Mouse (Mus musculus) heart, postnatal 0 days (tissue): ENCODE measurements at regions not wholly inside any gene's neighbourhood (a gene's known extent, or its start where the extent isn't known, plus 50 kb on each side); places are given as distances from the start of the nearest gene placed in this dataset.

Source experiments
- ATAC-seq: fragments of 200-750 bp; cut with Nextera tagmentation; 2 replicates; pipeline ENCODE4 v1.8.0; 2017; ENCODE audit warnings: low read depth, moderate number of reproducible peaks, moderate library complexity; ENCODE audit not compliant: insufficient read depth
- DNase-seq: peaks from one replicate; pipeline ENCODE4 v3.0.0-alpha.2; 2016; ENCODE audit warnings: low spot score
- H3K27ac ChIP-seq: fragments of 300-500 bp; sonication (generic); 2 replicates; pipeline ENCODE4 v1.5.1; 2014; ENCODE audit warnings: low read depth, mild to moderate bottlenecking
- H3K27me3 ChIP-seq: fragments of 300-500 bp; sonication (generic); 2 replicates; pipeline ENCODE4 v1.6.1; 2014; ENCODE audit warnings: low read length, mixed read lengths; ENCODE audit not compliant: control insufficient read depth, insufficient read depth
- H3K36me3 ChIP-seq: fragments of 300-500 bp; sonication (generic); replicated peaks from 2 replicates; pipeline ENCODE4 v1.6.1; 2014; ENCODE audit warnings: low read length, mixed read lengths; ENCODE audit not compliant: control insufficient read depth, insufficient read depth
- H3K4me1 ChIP-seq: fragments of 300-500 bp; sonication (generic); 2 replicates; pipeline ENCODE4 v1.6.1; 2014; ENCODE audit warnings: antibody characterized with exemption; ENCODE audit not compliant: control insufficient read depth, insufficient read depth
- H3K4me2 ChIP-seq: fragments of 300-500 bp; sonication (generic); 2 replicates; pipeline ENCODE4 v1.6.1; 2014; ENCODE audit warnings: low read depth, mild to moderate bottlenecking, low read length, moderate library complexity
- H3K4me3 ChIP-seq: fragments of 300-500 bp; sonication (generic); 2 replicates; pipeline ENCODE4 v1.5.1; 2014; ENCODE audit warnings: low read depth, low read length
- H3K9ac ChIP-seq: fragments of 300-500 bp; sonication (generic); replicated peaks from 2 replicates; pipeline ENCODE4 v1.6.1; 2014; ENCODE audit warnings: low read depth, low read length, mixed read lengths
- H3K9me3 ChIP-seq: fragments of 300-500 bp; sonication (generic); replicated peaks from 2 replicates; pipeline ENCODE4 v1.6.1; 2016; ENCODE audit warnings: low read length; ENCODE audit not compliant: control insufficient read depth
- CTCF ChIP-seq: IDR thresholded peaks from 2 replicates; pipeline ENCODE4 v1.5.1; 2016; ENCODE audit warnings: antibody characterized with exemption, control low read depth, low read depth
- EP300 ChIP-seq: IDR thresholded peaks from 2 replicates; pipeline ENCODE4 v1.6.1; 2016; ENCODE audit warnings: antibody characterized with exemption, low read depth
- WGBS: fragments of 180-500 bp; shearing (Covaris S2); extraction: QIAGEN DNeasy Blood & Tissue Kit; methylation state at CpG from one replicate; pipeline ENCODE4 v1.1.7; 2014; 5-methylcytosine and 5-hydroxymethylcytosine counted together

DNA sequence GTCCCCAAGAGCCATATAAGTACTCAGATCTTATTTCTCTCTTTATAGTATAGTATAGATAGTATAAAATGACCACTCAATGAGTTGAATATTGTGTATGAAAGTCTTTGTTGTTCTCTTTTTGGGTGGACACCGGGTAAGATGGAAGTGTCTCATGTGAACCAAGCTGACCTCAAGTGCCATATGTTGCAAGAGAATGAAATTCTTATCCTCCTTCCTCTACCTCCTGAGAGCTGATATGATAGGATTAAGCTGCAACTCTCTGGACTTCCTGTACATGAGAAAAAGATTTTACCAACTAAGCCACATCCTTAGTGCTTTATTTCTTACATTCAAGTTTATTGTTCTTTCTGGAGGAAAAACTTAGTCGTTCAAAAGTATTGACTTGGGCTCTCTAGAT is 91.3 kb upstream of the Itgb1 start:
- TF ChIP-seq CTCF (no peak), EP300 (no peak)
- no peak overlapping the region for H3K9ac ChIP-seq
- WGBS = 68% methylated on average over 2 of the region's 2 CpGs
- DNase-seq (no peak), ATAC-seq (no peak)
- H3K4me1 ChIP-seq = peaks cover 14% of the 10 kb centered on the region
- H3K27ac ChIP-seq = no peak overlapping the region
- no peak overlapping the region for H3K4me2 ChIP-seq
- no peaks in the 10 kb centered on the region for H3K27me3 ChIP-seq
- no peak overlapping the region for H3K4me3 ChIP-seq
- no peaks in the 10 kb centered on the region for H3K36me3 ChIP-seq
- H3K9me3 ChIP-seq = no peaks in the 10 kb centered on the region

DNA sequence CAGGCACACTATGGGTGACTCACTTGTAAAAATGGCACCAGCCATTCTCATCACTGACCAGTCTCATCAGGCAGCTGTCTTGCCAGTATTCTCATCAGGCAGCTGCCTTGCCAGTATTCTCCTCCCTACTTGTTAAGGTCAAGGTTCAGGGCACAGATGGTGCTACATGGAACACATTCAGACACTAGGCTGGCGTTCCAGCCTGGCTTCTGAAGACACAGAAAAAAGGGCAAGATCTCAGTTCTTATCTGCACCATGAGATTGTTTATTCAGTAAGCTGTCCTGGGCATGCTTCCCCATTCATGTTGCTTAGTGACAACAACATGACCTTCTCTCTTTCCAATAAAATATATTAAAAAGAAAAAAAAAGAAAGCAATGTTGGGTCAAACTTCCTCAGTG is 90.7 kb upstream of the Itgb1 start:
- Histone ChIP-seq H3K4me2 (no peak overlapping the region), H3K9me3 (no peaks in the 10 kb centered on the region), H3K9ac (no peak overlapping the region), H3K27me3 (no peaks in the 10 kb centered on the region), H3K4me1 (peaks cover 14% of the 10 kb centered on the region), H3K27ac (peak overlapping the region; percentile 30; the same call in 1 of the 2 replicates), H3K4me3 (no peak overlapping the region), H3K36me3 (no peaks in the 10 kb centered on the region)
- ATAC-seq (no peak; the same call in 1 of the 2 replicates), DNase-seq (no peak)
- TF ChIP-seq EP300 (no peak), CTCF (no peak)
- 47% methylated on average over 1 of the region's 1 CpGs for WGBS

DNA sequence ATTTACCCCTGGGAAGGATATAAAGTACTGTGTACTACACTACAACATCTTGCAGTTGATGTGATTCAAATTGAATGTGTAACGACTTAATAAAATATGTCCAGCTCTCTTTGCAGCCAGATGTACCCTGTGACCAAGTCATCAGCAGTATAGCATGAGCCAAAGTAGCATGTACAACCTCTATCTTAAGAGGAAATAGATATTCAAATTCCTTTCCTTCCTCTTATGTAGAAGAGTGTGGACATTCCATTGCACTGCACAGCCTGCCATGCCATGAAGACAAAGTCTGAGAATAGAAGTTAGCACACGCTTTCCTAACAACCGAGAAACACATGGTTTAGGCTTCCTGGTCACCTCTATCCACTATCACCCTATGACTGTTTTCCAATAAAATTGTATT is 79.9 kb upstream of the Itgb1 start:
- Histone ChIP-seq H3K9ac (no peak overlapping the region), H3K9me3 (no peaks in the 10 kb centered on the region), H3K4me3 (no peak overlapping the region), H3K27ac (peak overlapping the region; percentile 70), H3K27me3 (no peaks in the 10 kb centered on the region), H3K4me2 (no peak overlapping the region), H3K36me3 (no peaks in the 10 kb centered on the region), H3K4me1 (peaks cover 21% of the 10 kb centered on the region; the same call in 1 of the 2 replicates)
- TF ChIP-seq CTCF (no peak), EP300 (no peak)
- 22% methylated on average over 3 of the region's 3 CpGs for WGBS
- DNase-seq (peak; percentile 62), ATAC-seq (peak; percentile 90)

DNA sequence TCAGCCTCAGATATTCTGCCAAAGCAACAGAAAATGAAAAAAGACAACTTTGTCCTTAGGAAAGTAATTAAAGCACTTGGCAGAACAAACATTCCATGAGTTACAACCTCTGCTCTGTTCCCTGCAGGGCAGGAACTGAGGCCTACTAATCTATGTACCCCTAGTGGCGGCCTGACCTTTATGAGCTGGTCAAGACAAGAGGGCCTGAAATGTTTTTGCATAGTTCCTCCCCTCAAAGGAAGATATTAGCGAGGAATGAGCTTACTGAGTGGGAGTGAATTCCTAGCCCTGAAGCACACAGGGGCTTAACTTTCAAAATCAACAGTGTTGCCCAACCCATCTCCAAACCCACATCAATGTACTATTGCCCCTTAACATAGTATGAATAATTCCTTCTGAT is 76.6 kb upstream of the Itgb1 start:
- Histone ChIP-seq H3K4me2 (no peak overlapping the region), H3K27ac (no peak overlapping the region), H3K9me3 (no peaks in the 10 kb centered on the region), H3K4me3 (no peak overlapping the region), H3K4me1 (peaks cover 18% of the 10 kb centered on the region; the same call in 1 of the 2 replicates), H3K9ac (no peak overlapping the region), H3K27me3 (no peaks in the 10 kb centered on the region), H3K36me3 (no peaks in the 10 kb centered on the region)
- TF ChIP-seq EP300 (no peak), CTCF (no peak)
- ATAC-seq (no peak), DNase-seq (no peak)
- 65% methylated on average over 2 of the region's 2 CpGs for WGBS

DNA sequence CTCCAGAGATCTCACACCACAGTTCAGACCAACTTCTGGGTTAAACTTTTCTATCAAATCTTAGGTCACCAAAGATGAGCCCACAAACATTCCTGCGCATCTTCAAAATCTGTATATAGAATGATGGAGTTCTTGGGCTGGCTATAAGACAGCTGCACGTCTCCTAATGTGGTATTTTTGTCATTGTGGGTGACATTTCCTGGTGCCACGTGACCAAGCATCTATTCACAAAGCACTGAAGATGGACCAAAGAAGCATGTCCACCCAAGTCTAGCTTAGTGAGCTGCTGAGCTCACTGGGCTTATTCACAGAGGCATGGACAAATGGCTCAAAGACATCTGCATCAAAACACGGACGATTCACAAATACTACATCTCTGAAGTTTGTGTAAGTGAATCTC is 72.8 kb upstream of the Itgb1 start:
- no peak for TF ChIP-seq EP300
- no peak for TF ChIP-seq CTCF
- Histone ChIP-seq H3K4me3 (no peak overlapping the region), H3K36me3 (no peaks in the 10 kb centered on the region), H3K9ac (no peak overlapping the region), H3K27me3 (no peaks in the 10 kb centered on the region), H3K27ac (no peak overlapping the region), H3K4me1 (peaks cover 5% of the 10 kb centered on the region; the same call in 1 of the 2 replicates), H3K4me2 (no peak overlapping the region), H3K9me3 (no peaks in the 10 kb centered on the region)
- ATAC-seq = no peak
- 75% methylated on average over 5 of the region's 5 CpGs for WGBS
- DNase-seq = no peak

DNA sequence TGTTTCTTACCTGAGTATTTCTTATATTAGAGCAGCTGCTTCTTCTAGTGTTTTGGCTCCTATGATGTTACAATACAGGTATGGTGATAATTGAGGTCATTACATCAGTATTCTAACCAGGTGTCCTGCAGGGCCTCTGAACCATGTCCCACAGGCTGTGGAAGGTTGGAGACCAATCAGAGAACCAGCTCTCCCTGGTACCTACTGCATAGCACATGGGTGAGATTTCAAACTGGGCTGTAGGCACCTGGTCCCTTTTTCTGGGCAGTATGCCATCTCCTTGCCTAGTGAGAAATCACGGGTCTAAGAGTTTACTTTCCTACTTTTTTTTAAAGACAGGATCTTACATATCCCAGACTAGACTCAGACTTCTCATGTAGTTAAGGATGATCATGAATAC is 67.6 kb upstream of the Itgb1 start:
- H3K4me1 ChIP-seq = no peaks in the 10 kb centered on the region
- no peak overlapping the region for H3K9ac ChIP-seq
- TF ChIP-seq EP300 = no peak
- no peak for TF ChIP-seq CTCF
- DNase-seq (no peak), ATAC-seq (no peak)
- no peaks in the 10 kb centered on the region for H3K36me3 ChIP-seq
- no peak overlapping the region for H3K4me3 ChIP-seq
- 31% methylated on average over 1 of the region's 1 CpGs for WGBS
- no peak overlapping the region for H3K4me2 ChIP-seq
- H3K27ac ChIP-seq = no peak overlapping the region
- H3K27me3 ChIP-seq = no peaks in the 10 kb centered on the region
- H3K9me3 ChIP-seq = no peaks in the 10 kb centered on the region
